Mouse (Mus musculus): ENCODE measurements around the gene Chtf18. TPM values are rescaled to one million over a fixed set of nuclear protein-coding genes. Genes with fewer than 3 reads are reported as not detected.

Gene Chtf18
- total and polyA plus RNA-seq, 3 experiments, result 35.5 to 71.1 TPM; not detected in 1

GRCm38 (mm10) chr17:25773549-25774120, 46.4 kb upstream of the Chtf18 start, which contains the start of gene Narfl (continued):
- TF ChIP-seq JUND (IDR thresholded peaks at IDR 0.05; ENCODE audit: low read depth, low read length) (0 out of 2 replicates have a peak, but pooled peaks have one; percentile 14), POLR2AphosphoS2 (IDR thresholded peaks at IDR 0.05; ENCODE audit: low read length) (no peak; the same call in 1 of the 2 replicates), USF1 (IDR thresholded peaks at IDR 0.05; ENCODE audit: low read depth, low read length) (peak; percentile 63), ZC3H11A (IDR thresholded peaks at IDR 0.05; ENCODE audit: low read depth, low read length) (peak; percentile 79), MAZ (IDR thresholded peaks at IDR 0.05; ENCODE audit: low read depth, low read length) (peak; percentile 88; the same call in 1 of the 2 replicates), NELFE (IDR thresholded peaks at IDR 0.05; ENCODE audit: low read depth, low read length) (peak; percentile 72), POLR2AphosphoS5 (IDR thresholded peaks at IDR 0.05; ENCODE audit: borderline replicate concordance, low read depth, low read length) (no peak), SIN3A (IDR thresholded peaks at IDR 0.05; ENCODE audit: low read length) (peak; percentile 99), POLR2A (IDR thresholded peaks at IDR 0.05; ENCODE audit: control insufficient read depth in 1 of 2, insufficient read depth in 1 of 2, low read depth in 1 of 2, low read length in 2 of 2, poor library complexity in 1 of 2) (peak; percentile 71 to 72; a peak in 3 of 4 replicates), BHLHE40 (IDR thresholded peaks at IDR 0.05; ENCODE audit: borderline replicate concordance, low read depth, low read length) (no peak), GATA1 (IDR thresholded peaks at IDR 0.05; ENCODE audit: low read depth, low read length) (no peak), KAT2A (conservative IDR thresholded peaks at IDR 0.05; ENCODE audit: low read depth, low read length) (peak; percentile 99), RCOR1 (IDR thresholded peaks at IDR 0.05; ENCODE audit: low read depth, low read length) (no peak), TBP (IDR thresholded peaks at IDR 0.05; ENCODE audit: low read depth, low read length) (peak; percentile 97), MAFK (IDR thresholded peaks at IDR 0.05; ENCODE audit: borderline replicate concordance, low read depth, low read length) (no peak), GABPA (IDR thresholded peaks at IDR 0.05; ENCODE audit: low read depth, low read length) (no peak; the same call in 1 of the 2 replicates), CTCF (IDR thresholded peaks at IDR 0.05 in 2 of 3, conservative IDR thresholded peaks at IDR 0.05 in 1 of 3; ENCODE audit: control insufficient read depth in 1 of 3, insufficient read depth in 1 of 3, low read depth in 2 of 3, low read length in 3 of 3, poor library complexity in 1 of 3, severe bottlenecking in 1 of 3) (peak; percentile 89 to 98 (median 97)), EP300 (IDR thresholded peaks at IDR 0.05; ENCODE audit: low read depth in 1 of 2, low read length in 2 of 2) (no peak), ELF1 (IDR thresholded peaks at IDR 0.05; ENCODE audit: low read depth, low read length) (peak; percentile 100), MYC (IDR thresholded peaks at IDR 0.05; ENCODE audit: low read depth, low read length) (peak; percentile 82; the same call in 1 of the 2 replicates), E2F4 (IDR thresholded peaks at IDR 0.05; ENCODE audit: borderline replicate concordance, low read depth, low read length) (no peak), MEF2A (IDR thresholded peaks at IDR 0.05; ENCODE audit: extremely low read depth, insufficient replicate concordance, low read depth, low read length, poor library complexity, severe bottlenecking) (0 out of 2 replicates have a peak, but pooled peaks have one; percentile 65), TAL1 (IDR thresholded peaks at IDR 0.05; ENCODE audit: low read length) (no peak), ZMIZ1 (IDR thresholded peaks at IDR 0.05; ENCODE audit: low read depth, low read length) (no peak)
